Mouse (Mus musculus) testis, adult 2 months (tissue): Measurements from ENCODE around the gene Jag1. TPM values are rescaled to one million over a fixed set of nuclear protein-coding genes. Genes with fewer than 3 reads are reported as not detected.

Experiments
- H3K27ac ChIP-seq: fragments of 200-500 bp; 2 replicates; pipeline ENCODE4 v1.5.1; 2012; ENCODE audit warnings: low read depth, low read length; ENCODE audit not compliant: control insufficient read depth, insufficient read depth
- H3K27me3 ChIP-seq: fragments of 200-500 bp; 2 replicates; pipeline ENCODE4 v1.6.1; 2012; ENCODE audit warnings: mild to moderate bottlenecking, low read length, moderate library complexity; ENCODE audit not compliant: control insufficient read depth, insufficient read depth
- H3K36me3 ChIP-seq: fragments of 200-500 bp; 2 replicates; pipeline ENCODE4 v1.6.1; 2012; ENCODE audit warnings: mild to moderate bottlenecking, low read length; ENCODE audit not compliant: control insufficient read depth, insufficient read depth
- H3K4me1 ChIP-seq: fragments of 200-500 bp; 2 replicates; pipeline ENCODE4 v1.6.1; 2012; ENCODE audit warnings: low read length; ENCODE audit not compliant: control insufficient read depth, insufficient read depth
- H3K4me3 ChIP-seq: fragments of 200-500 bp; 2 replicates; pipeline ENCODE4 v1.5.1; 2012; ENCODE audit warnings: low read depth, mild to moderate bottlenecking, low read length, moderate library complexity, mixed read lengths; ENCODE audit not compliant: control insufficient read depth
- CTCF ChIP-seq: fragments of 200-500 bp; IDR thresholded peaks from 2 replicates; pipeline ENCODE4 v1.5.1; 2012; ENCODE audit warnings: low read depth, mild to moderate bottlenecking, inconsistent platforms, low read length, moderate library complexity; ENCODE audit not compliant: control insufficient read depth, insufficient read depth, insufficient replicate concordance
- POLR2A ChIP-seq: fragments of 200-500 bp; IDR thresholded peaks from 2 replicates; pipeline ENCODE4 v1.6.1; 2012; ENCODE audit warnings: low read depth, mild to moderate bottlenecking, inconsistent platforms, low read length, moderate library complexity; ENCODE audit not compliant: control insufficient read depth
- polyA plus RNA-seq: library from polyadenylated mRNA; depleted of rRNA; stranded (reverse); fragments of >200 nt; gene quantifications from 2 replicates; pipeline ENCODE4 v1.2.3, GENCODE M21; 2012

Jag1 gene
- polyA plus RNA-seq, 1 experiment, result 7.0 TPM

- Histone ChIP-seq H3K27ac (peak overlapping the region; percentile 39), H3K4me3 (peak overlapping the region; percentile 86; the same call in 1 of the 2 replicates), H3K27me3 (no peaks in the 10 kb centered on the region), H3K4me1 (peaks cover 18% of the 10 kb centered on the region), H3K36me3 (no peaks in the 10 kb centered on the region)
- TF ChIP-seq CTCF, result no peak
- no peak for TF ChIP-seq POLR2A
These were observed 3.0 kb downstream of the Jag1 start for GRCm38 (mm10) chr2:137113288-137114061.

DNA sequence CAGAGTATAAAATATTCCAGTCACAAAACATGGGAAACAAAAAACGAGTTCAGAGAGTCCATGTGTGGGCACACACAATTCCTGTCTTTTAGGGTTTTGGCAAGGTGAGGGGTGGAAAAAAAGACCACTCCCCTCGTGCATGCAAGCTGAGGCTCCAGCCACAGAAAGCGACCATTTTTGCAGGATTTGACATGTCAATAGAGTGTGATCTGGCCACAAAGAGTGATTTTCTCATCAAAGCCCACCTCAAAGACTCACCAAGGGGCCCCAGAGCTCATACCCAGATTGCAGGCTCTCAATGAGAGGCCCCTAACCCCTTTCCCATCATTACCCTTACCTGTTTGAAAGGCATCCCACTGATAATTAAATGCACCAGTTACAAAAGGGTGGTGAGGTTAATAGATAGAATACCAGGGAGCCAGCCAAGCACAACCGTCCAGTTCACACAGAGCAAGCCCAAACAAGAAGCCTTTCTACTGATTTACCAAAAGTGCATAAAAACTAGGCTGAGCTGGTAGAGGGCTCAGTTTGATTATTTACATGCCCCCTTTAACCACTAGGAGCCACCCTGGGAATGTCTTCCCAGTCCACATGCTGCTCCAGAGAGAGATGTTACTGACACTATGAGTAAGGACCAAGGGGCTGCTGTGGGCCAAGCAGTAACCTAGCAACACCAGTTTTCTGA, 6.1 kb downstream of the Jag1 start:
- Histone ChIP-seq H3K36me3 (no peaks in the 10 kb centered on the region), H3K27me3 (no peaks in the 10 kb centered on the region), H3K4me1 (peaks cover 4% of the 10 kb centered on the region), H3K4me3 (no peak overlapping the region), H3K27ac (no peak overlapping the region)
- no peak for TF ChIP-seq POLR2A
- no peak for TF ChIP-seq CTCF

- Histone ChIP-seq H3K4me3 (no peak overlapping the region), H3K27me3 (no peaks in the 10 kb centered on the region), H3K36me3 (no peaks in the 10 kb centered on the region), H3K4me1 (no peaks in the 10 kb centered on the region; the same call in 1 of the 2 replicates), H3K27ac (no peak overlapping the region)
- TF ChIP-seq POLR2A, result no peak
- no peak for TF ChIP-seq CTCF
These were observed 6.9 kb downstream of the Jag1 start for GRCm38 (mm10) chr2:137109321-137110213.

DNA sequence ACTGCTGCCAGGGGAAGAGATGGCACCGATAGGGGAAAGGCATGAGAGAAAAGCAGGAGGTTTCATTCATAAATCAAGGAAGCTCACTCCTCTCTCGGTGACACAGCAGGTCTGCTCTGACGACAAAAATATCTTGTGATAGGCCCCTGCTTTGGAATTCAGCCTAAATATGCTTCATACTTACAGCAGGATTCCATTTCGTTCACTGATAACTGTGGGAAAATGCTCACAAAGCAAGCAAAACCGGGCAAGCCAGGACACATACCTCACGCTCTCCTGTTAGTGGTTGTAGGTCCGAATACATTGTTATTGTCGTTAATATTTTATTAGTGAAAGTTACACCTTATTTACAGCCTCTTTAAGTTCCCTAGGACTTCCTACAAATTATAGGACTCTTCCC, 8.5 kb downstream of the Jag1 start:
- no peak overlapping the region for H3K27ac ChIP-seq
- no peak overlapping the region for H3K4me3 ChIP-seq
- H3K4me1 ChIP-seq, result no peaks in the 10 kb centered on the region; the same call in 1 of the 2 replicates
- TF ChIP-seq POLR2A, result no peak
- TF ChIP-seq CTCF, result no peak
- no peaks in the 10 kb centered on the region for H3K27me3 ChIP-seq
- no peaks in the 10 kb centered on the region for H3K36me3 ChIP-seq

- Histone ChIP-seq H3K4me3 (no peak overlapping the region), H3K27me3 (no peaks in the 10 kb centered on the region), H3K27ac (no peak overlapping the region), H3K4me1 (no peaks in the 10 kb centered on the region; the same call in 1 of the 2 replicates), H3K36me3 (no peaks in the 10 kb centered on the region)
- TF ChIP-seq POLR2A (no peak), CTCF (no peak)
These were observed 9.2 kb downstream of the Jag1 start for GRCm38 (mm10) chr2:137107203-137107602.

GRCm38 (mm10) chr2:137101074-137101473, 15.4 kb downstream of the Jag1 start:
- Histone ChIP-seq H3K27ac (no peak overlapping the region), H3K27me3 (no peaks in the 10 kb centered on the region), H3K4me3 (no peak overlapping the region), H3K36me3 (no peaks in the 10 kb centered on the region), H3K4me1 (no peaks in the 10 kb centered on the region; the same call in 1 of the 2 replicates)
- TF ChIP-seq POLR2A, result no peak
- TF ChIP-seq CTCF, result no peak
